Comparison of ENCODE assay signal across 17 mouse cellular contexts in genomic region chr6:129161951-129162350, GRCm38 (mm10). TPM values are rescaled to one million over a fixed set of nuclear protein-coding genes. Genes with fewer than 3 reads are reported as not detected.
A peak's percentile ranks its signal among the peaks of the same experiment; 100 is the strongest.
DNase-seq lines count a peak whose midpoint lies in the region; TF ChIP-seq lines count a peak whose summit lies in the region.
"Had no signal": no experiment of that assay in that cellular context is flagged by ENCODE, and none has a peak within 500 bp of the region (broad histone marks: within the 10 kb centered on the region; RNA-seq: fewer than 3 reads in every experiment).

No protein-coding gene starts in this region.

- no peaks in the 10 kb centered on the region; the same call in 1 of the 2 replicates for H3K4me1 ChIP-seq in lung, adult 2 months (ENCODE audit: control insufficient read depth, insufficient read depth, low read length)
- H3K4me1 ChIP-seq: embryonic facial prominence, embryonic 12.5 days; forebrain, embryonic 13.5 days; heart, embryonic 13.5 days had no signal

- no peak overlapping the region for H3K4me3 ChIP-seq in lung, adult 2 months (replicated peaks; ENCODE audit: extremely low read depth, low read depth, low read length)
- H3K4me3 ChIP-seq: embryonic facial prominence, embryonic 12.5 days; forebrain, embryonic 13.5 days; gastrocnemius, adult 2 months; heart, embryonic 13.5 days had no signal

- peak; percentile 4 for DNase-seq in layer of hippocampus, adult 9-11 months
- DNase-seq in layer of hippocampus, postnatal 10 days (ENCODE audit: low spot score in 2 of 2): no peak
- peak; percentile 63 for DNase-seq in brain, adult 2 months (ENCODE audit: low read depth, low spot score)
- peak; percentile 12 for DNase-seq in mesoderm, embryonic 11.5 days (ENCODE audit: low read depth, low spot score)
- peak; percentile 43 for DNase-seq in telencephalon, adult 2 months (ENCODE audit: low read depth, low spot score)
- no peak for DNase-seq in lung, adult 2 months
- DNase-seq in kidney, adult 11 months: no peak
- DNase-seq: adrenal gland, postnatal 10 days; cerebellum, adult 2 months; cerebellum, postnatal 25 days; gastrocnemius, adult 2 months; gastrocnemius, postnatal 25 days; heart, postnatal 36 days had no signal

- no peak for TF ChIP-seq POLR2A in lung, adult 2 months (IDR thresholded peaks at IDR 0.05; ENCODE audit: borderline replicate concordance, extremely low read depth, low read depth, low read length)

- no peak for TF ChIP-seq CTCF in lung, adult 2 months (IDR thresholded peaks at IDR 0.05; ENCODE audit: insufficient read depth, low read length)

RNA-seq across cellular contexts. Expression of gene Clec2d, which starts 18.5 kb away (rescaled TPM):
- 1 to 10 TPM; 5.2 to 5.8 TPM for total RNA-seq in layer of hippocampus, postnatal 10 days (2021)
- polyA plus RNA-seq in lung, adult 2 months (2012; rRNA removed): 103 and 250 TPM in 2 replicates
- polyA plus RNA-seq: forebrain, embryonic 13.5 days; hindbrain, embryonic 11.5 days had no signal

Comparison
In these comparisons a context has a peak if more than half of its experiments do, and no peak if none do; other contexts are left out.
1. DNase-seq: peak in layer of hippocampus, adult 9-11 months (single experiment), brain, adult 2 months (single experiment), mesoderm, embryonic 11.5 days (single experiment) and telencephalon, adult 2 months (single experiment); none in layer of hippocampus, postnatal 10 days (0 of 2), lung, adult 2 months (single experiment) and kidney, adult 11 months (single experiment).